Mouse (Mus musculus) heart, embryonic 15.5 days (tissue): ENCODE results near the gene Lrrc8d. TPM values are rescaled to one million over a fixed set of nuclear protein-coding genes. Genes with fewer than 3 reads are reported as not detected.

Experiments
- ATAC-seq: fragments of 200-750 bp; cut with Nextera tagmentation; replicated peaks from 2 replicates; pipeline ENCODE4 v1.8.0; 2017; ENCODE audit warnings: low read depth, moderate TSS enrichment; ENCODE audit not compliant: insufficient number of reproducible peaks, insufficient read depth, low FRiP score
- H3K27ac ChIP-seq: fragments of 300-500 bp; sonication (generic); 2 replicates; pipeline ENCODE4 v1.5.1; 2015; ENCODE audit warnings: mild to moderate bottlenecking, inconsistent platforms
- H3K27me3 ChIP-seq: fragments of 300-500 bp; sonication (generic); 2 replicates; pipeline ENCODE4 v1.6.1; 2015; ENCODE audit warnings: inconsistent platforms
- H3K36me3 ChIP-seq: fragments of 300-500 bp; sonication (generic); 2 replicates; pipeline ENCODE4 v1.6.1; 2015; ENCODE audit warnings: mild to moderate bottlenecking, inconsistent platforms
- H3K4me1 ChIP-seq: fragments of 300-500 bp; sonication (generic); replicated peaks from 2 replicates; pipeline ENCODE4 v1.6.1; 2015; ENCODE audit warnings: inconsistent platforms
- H3K4me2 ChIP-seq: fragments of 300-500 bp; sonication (generic); 2 replicates; pipeline ENCODE4 v1.6.1; 2015; ENCODE audit warnings: inconsistent platforms, mild to moderate bottlenecking, moderate library complexity
- H3K4me3 ChIP-seq: fragments of 300-500 bp; sonication (generic); 2 replicates; pipeline ENCODE4 v1.5.1; 2015; ENCODE audit warnings: mild to moderate bottlenecking, inconsistent platforms
- H3K9ac ChIP-seq: fragments of 300-500 bp; sonication (generic); 2 replicates; pipeline ENCODE4 v1.6.1; 2015; ENCODE audit warnings: mild to moderate bottlenecking, inconsistent platforms
- H3K9me3 ChIP-seq: fragments of 300-500 bp; sonication (generic); replicated peaks from 2 replicates; pipeline ENCODE4 v1.6.1; 2016; ENCODE audit warnings: inconsistent platforms
- WGBS: fragments of 180-500 bp; shearing (Covaris S2); methylation state at CpG from one replicate; pipeline ENCODE4 v1.1.7; 2015; ENCODE audit warnings: mixed read lengths; 5-methylcytosine and 5-hydroxymethylcytosine counted together
- polyA plus RNA-seq: library from polyadenylated mRNA; unstranded; fragments of >200 nt; fragmentation: Nextera tagmentation; extraction: Ambion mirVana; gene quantifications from 2 replicates; pipeline ENCODE4 v1.2.1, GENCODE M21; 2015

Gene Lrrc8d
- polyA plus RNA-seq, 1 experiment from 2014 or later: 7.4 TPM

GRCm38 (mm10) chr5:105822521-105823498 lies 123.0 kb downstream of the Lrrc8d start:
- H3K36me3 ChIP-seq: no peaks in the 10 kb centered on the region
- H3K4me2 ChIP-seq: no peak overlapping the region
- 0 out of 2 replicates have a peak, but pooled peaks have one; percentile 3 for ATAC-seq
- H3K4me1 ChIP-seq: peaks cover 14% of the 10 kb centered on the region
- H3K27ac ChIP-seq: no peak overlapping the region
- no peaks in the 10 kb centered on the region for H3K9me3 ChIP-seq
- H3K27me3 ChIP-seq: no peaks in the 10 kb centered on the region
- no peak overlapping the region for H3K4me3 ChIP-seq
- no peak overlapping the region for H3K9ac ChIP-seq
- WGBS: 76% methylated on average over 15 of the region's 15 CpGs

DNA sequence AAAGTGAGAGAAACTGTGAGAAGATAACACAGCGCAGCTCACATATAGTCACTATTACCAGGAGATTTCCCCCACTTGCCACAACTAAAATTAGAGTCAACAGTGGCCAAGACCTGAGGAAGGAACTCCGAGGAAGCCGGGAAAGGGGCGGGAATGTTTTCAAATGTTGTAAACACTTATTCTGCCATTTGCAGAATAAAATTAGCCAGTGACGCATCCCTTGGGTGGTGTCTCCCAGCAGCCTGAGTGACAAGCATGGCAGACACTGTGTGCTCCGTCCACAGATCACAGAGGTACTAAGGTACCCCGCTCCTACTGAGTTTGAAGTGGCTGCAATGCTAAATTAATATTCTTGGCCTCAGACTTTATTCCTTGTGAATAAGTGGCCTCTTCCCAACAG lies 124.5 kb downstream of the Lrrc8d start:
- H3K4me3 ChIP-seq: no peak overlapping the region
- H3K9me3 ChIP-seq: no peaks in the 10 kb centered on the region
- peaks cover 19% of the 10 kb centered on the region for H3K4me1 ChIP-seq
- no peak overlapping the region for H3K9ac ChIP-seq
- H3K4me2 ChIP-seq: no peak overlapping the region
- H3K27me3 ChIP-seq: no peaks in the 10 kb centered on the region
- no peak overlapping the region for H3K27ac ChIP-seq
- no peak for ATAC-seq
- no peaks in the 10 kb centered on the region for H3K36me3 ChIP-seq
- WGBS: 60% methylated on average over 7 of the region's 7 CpGs

DNA sequence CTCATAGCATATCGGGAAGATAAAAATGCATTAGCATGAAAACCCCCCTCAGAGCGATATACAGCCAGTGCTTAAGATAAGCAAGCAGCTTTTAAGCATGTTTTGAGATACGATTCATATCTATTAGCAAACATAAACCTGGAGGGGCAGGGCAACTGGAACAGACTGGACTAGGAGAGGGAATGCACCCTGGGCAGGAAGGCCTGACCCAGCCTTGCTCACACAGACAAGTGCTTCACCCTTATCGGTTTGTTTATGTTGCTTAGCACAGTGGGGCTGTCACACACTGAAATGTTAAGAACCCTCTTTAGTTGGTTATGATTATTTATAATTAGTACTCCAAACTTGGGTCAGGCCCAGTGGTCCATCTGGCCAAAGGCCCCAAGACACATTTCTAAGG lies 125.1 kb downstream of the Lrrc8d start:
- H3K9me3 ChIP-seq: no peaks in the 10 kb centered on the region
- no peak for ATAC-seq
- no peaks in the 10 kb centered on the region for H3K27me3 ChIP-seq
- H3K9ac ChIP-seq: no peak overlapping the region
- no peak overlapping the region for H3K4me2 ChIP-seq
- peaks cover 22% of the 10 kb centered on the region for H3K4me1 ChIP-seq
- H3K36me3 ChIP-seq: no peaks in the 10 kb centered on the region
- 50% methylated on average over 4 of the region's 4 CpGs for WGBS
- H3K4me3 ChIP-seq: no peak overlapping the region
- no peak overlapping the region for H3K27ac ChIP-seq

- ATAC-seq: no peak
- Histone ChIP-seq H3K27me3 (no peaks in the 10 kb centered on the region), H3K36me3 (no peaks in the 10 kb centered on the region), H3K4me1 (peaks cover 22% of the 10 kb centered on the region), H3K4me2 (no peak overlapping the region), H3K9ac (no peak overlapping the region), H3K27ac (no peak overlapping the region), H3K9me3 (no peaks in the 10 kb centered on the region), H3K4me3 (no peak overlapping the region)
- WGBS: 68% methylated on average over 5 of the region's 5 CpGs
Observed at GRCm38 (mm10) chr5:105826916-105827510, 127.2 kb downstream of the Lrrc8d start.

GRCm38 (mm10) chr5:105828050-105828449 lies 128.3 kb downstream of the Lrrc8d start:
- H3K9me3 ChIP-seq: no peaks in the 10 kb centered on the region
- peaks cover 22% of the 10 kb centered on the region for H3K4me1 ChIP-seq
- no peak overlapping the region for H3K27ac ChIP-seq
- no peaks in the 10 kb centered on the region for H3K27me3 ChIP-seq
- no peaks in the 10 kb centered on the region for H3K36me3 ChIP-seq
- no peak overlapping the region for H3K4me2 ChIP-seq
- 91% methylated on average over 3 of the region's 3 CpGs for WGBS
- no peak for ATAC-seq
- H3K4me3 ChIP-seq: no peak overlapping the region
- H3K9ac ChIP-seq: no peak overlapping the region

GRCm38 (mm10) chr5:105829008-105829586 lies 129.3 kb downstream of the Lrrc8d start:
- Histone ChIP-seq H3K4me1 (peaks cover 18% of the 10 kb centered on the region), H3K4me3 (no peak overlapping the region), H3K4me2 (no peak overlapping the region), H3K9me3 (no peaks in the 10 kb centered on the region), H3K36me3 (no peaks in the 10 kb centered on the region), H3K9ac (no peak overlapping the region), H3K27me3 (no peaks in the 10 kb centered on the region), H3K27ac (peak overlapping the region; percentile 25; the same call in 1 of the 2 replicates)
- WGBS: 34% methylated on average over 7 of the region's 7 CpGs
- ATAC-seq: no peak

- no peaks in the 10 kb centered on the region for H3K36me3 ChIP-seq
- peaks cover 15% of the 10 kb centered on the region for H3K4me1 ChIP-seq
- H3K27me3 ChIP-seq: no peaks in the 10 kb centered on the region
- no peak overlapping the region for H3K4me3 ChIP-seq
- H3K4me2 ChIP-seq: no peak overlapping the region; the same call in 1 of the 2 replicates
- no peaks in the 10 kb centered on the region for H3K9me3 ChIP-seq
- no peak overlapping the region for H3K9ac ChIP-seq
- WGBS: 61% methylated on average over 7 of the region's 7 CpGs
- no peak overlapping the region for H3K27ac ChIP-seq
- no peak for ATAC-seq
Observed at GRCm38 (mm10) chr5:105832140-105832539, 132.4 kb downstream of the Lrrc8d start.

GRCm38 (mm10) chr5:105833923-105834322 lies 134.2 kb downstream of the Lrrc8d start:
- H3K9me3 ChIP-seq: no peaks in the 10 kb centered on the region
- WGBS: 71% methylated on average over 3 of the region's 3 CpGs
- no peak for ATAC-seq
- no peaks in the 10 kb centered on the region for H3K36me3 ChIP-seq
- no peak overlapping the region for H3K27ac ChIP-seq
- H3K4me1 ChIP-seq: peaks cover 13% of the 10 kb centered on the region
- H3K4me3 ChIP-seq: no peak overlapping the region
- no peaks in the 10 kb centered on the region for H3K27me3 ChIP-seq
- H3K4me2 ChIP-seq: no peak overlapping the region
- H3K9ac ChIP-seq: no peak overlapping the region

DNA sequence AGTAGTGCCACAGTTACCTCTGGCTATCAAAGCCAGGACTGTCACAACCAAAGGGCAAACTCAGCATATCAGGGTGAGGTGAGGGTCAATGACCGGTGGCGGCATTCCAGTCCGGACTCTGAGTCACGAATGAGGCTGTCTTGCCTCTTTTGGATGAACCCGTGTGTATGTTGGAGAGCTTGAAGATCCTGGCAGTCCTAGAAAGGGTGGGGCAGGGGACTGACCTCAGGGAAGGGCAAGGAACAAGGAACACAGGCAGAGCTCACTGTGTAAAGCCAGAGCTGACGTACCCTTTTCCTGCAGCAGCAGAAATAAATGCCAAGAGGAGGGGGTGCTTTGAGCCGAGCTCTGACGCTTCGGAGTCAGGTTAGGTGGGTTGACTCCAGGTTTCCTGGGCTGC lies 136.2 kb downstream of the Lrrc8d start:
- no peak for ATAC-seq
- H3K9ac ChIP-seq: no peak overlapping the region

GRCm38 (mm10) chr5:105839740-105840310 lies 140.1 kb downstream of the Lrrc8d start:
- Histone ChIP-seq H3K27me3 (no peaks in the 10 kb centered on the region), H3K4me2 (no peak overlapping the region), H3K9me3 (no peaks in the 10 kb centered on the region), H3K4me3 (no peak overlapping the region), H3K4me1 (peaks cover 6% of the 10 kb centered on the region; the same call in 1 of the 2 replicates), H3K36me3 (no peaks in the 10 kb centered on the region), H3K9ac (no peak overlapping the region), H3K27ac (no peak overlapping the region)
- ATAC-seq: no peak
- WGBS: 62% methylated on average over 13 of the region's 13 CpGs

More for the DNA sequence above, 136.2 kb downstream of the Lrrc8d start:
- 52% methylated on average over 9 of the region's 9 CpGs for WGBS
- Histone ChIP-seq H3K36me3 (no peaks in the 10 kb centered on the region), H3K4me3 (no peak overlapping the region), H3K27ac (no peak overlapping the region), H3K27me3 (no peaks in the 10 kb centered on the region), H3K4me2 (no peak overlapping the region), H3K9me3 (no peaks in the 10 kb centered on the region), H3K4me1 (peaks cover 6% of the 10 kb centered on the region; the same call in 1 of the 2 replicates)
